Mouse (Mus musculus): ENCODE measurements around the gene Rnf8.

The Rnf8 gene

DNA sequence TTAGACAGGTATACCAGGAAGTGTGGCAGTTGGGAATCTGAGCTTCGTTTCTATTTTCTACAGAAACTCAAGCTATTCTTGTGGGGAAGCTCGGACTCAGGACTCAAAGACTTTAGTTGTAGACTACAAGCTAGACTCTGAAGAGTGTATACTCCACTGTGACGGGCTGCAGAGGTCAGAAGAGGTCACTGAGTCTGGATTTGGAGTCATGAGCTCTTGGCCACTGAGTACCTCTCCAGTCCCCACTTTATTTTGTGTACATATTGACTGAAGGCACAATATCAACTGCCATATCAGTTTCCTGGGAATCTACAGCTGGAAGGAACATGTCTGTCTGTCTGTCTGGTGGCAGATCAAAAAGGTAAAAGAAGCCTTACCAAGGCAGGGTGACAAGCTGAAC lies 4.6 kb downstream of the Rnf8 start:
- in situ Hi-C loops (cut with MboI; ENCODE audit: low sequenced_read_pairs), result no loop called here

DNA sequence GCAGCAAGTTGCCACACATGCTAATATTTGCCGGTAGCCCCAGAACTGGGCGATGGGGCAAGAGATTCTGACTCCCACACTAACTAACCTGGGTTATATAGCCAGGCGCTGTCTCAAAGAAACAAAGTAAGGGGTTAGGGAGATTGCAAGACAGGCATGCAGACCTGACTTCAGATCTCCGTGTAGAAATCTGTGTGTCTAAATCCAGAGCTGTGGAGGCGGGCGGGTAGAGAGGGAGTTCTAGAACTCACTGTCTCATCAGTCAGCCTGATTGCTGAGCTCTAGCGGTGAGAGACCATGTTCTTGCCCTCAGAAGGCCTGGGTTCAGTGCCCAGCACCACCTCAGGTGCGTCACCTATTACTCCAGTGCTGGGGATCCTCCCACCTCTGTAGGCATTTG lies 8.9 kb downstream of the Rnf8 start:
- in situ Hi-C loops (cut with MboI; ENCODE audit: low sequenced_read_pairs), result no loop called here

DNA sequence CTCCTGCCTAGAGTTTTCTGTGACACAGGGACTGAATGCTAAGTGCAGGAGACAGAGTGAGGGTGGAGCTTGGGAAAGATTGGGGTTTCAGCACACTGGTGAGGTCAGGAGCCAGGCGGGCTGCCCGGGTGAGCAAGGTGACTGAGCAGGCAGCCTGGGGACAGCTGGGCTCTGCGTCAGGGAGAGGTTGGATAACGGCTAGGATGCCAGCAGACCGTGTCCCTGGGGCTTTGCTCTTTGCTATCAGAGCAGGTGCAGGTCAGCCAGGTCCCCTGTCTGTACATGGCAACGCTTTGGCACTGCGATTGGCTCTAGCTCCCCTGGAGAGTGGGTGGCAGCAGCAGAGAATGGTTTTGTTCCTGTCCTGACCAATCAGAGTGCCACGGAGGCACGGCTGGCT lies 12.7 kb downstream of the Rnf8 start:
- in situ Hi-C loops (cut with MboI; ENCODE audit: low sequenced_read_pairs), result no loop called here

DNA sequence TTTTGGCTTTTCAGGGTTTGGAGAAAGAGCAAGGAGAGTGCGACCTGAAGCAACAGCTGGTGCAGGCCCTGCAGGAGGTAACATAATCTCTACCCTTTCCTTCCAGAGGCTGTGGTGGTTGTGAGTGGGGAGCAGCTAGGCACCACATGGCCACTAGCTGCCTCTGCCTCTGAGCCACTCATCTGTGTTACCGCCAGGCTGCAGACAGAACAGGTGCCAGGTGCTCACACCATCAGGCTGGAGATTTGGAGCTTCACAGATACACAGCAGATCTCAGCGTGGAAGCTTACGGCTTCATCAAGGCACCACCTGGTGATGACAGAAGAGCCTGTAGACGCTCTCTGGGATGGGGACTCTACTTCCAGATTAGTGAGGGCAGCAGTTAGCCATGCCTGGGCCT lies 14.4 kb downstream of the Rnf8 start:
- in situ Hi-C loops (cut with MboI; ENCODE audit: low sequenced_read_pairs), result no loop called here

DNA sequence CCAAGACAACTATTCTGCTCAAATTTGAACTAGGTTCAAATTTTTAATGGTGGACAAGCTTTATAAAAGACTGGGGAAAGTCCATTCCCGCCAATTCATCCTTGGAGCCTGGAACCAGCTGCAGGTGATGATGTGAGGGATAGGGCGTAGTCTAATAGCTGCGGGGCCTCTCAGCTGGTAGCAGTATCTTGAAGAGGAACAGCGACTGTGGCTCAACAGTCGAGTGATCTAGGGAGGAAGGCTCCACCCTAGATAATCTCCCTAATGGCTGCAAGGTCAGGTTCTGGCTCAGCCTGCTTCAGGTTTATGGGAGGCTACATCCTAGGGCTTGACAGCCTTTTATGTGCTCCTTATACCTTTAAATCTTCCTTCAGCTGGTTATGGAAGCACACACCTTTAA lies 15.0 kb downstream of the Rnf8 start:
- in situ Hi-C loops (cut with MboI; ENCODE audit: low sequenced_read_pairs), result no loop called here

DNA sequence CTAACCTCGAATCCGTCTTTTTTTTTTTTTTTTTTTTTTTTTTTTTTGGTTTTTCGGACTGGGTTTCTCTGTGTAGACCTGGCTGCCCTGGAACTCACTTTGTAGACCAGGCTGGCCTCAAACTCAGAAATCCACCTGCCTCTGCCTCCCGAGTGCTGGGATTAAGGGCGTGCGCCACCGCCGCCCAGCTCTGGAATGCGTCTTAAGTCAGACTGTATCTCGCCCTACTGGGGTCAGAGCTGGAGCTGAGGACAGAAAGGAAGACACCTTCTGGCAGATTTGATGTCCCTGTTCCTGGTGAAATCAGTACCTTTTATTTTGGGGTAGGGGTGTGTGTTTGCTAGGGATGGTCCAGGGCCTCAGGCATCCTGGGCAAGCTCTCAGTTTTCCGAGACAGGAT lies 17.7 kb downstream of the Rnf8 start:
- in situ Hi-C loops (cut with MboI; ENCODE audit: low sequenced_read_pairs), result no loop called here

- in situ Hi-C loops (cut with MboI; ENCODE audit: low sequenced_read_pairs), result no loop called here
Measured at GRCm38 (mm10) chr17:29635492-29635891, 20.9 kb downstream of the Rnf8 start.

DNA sequence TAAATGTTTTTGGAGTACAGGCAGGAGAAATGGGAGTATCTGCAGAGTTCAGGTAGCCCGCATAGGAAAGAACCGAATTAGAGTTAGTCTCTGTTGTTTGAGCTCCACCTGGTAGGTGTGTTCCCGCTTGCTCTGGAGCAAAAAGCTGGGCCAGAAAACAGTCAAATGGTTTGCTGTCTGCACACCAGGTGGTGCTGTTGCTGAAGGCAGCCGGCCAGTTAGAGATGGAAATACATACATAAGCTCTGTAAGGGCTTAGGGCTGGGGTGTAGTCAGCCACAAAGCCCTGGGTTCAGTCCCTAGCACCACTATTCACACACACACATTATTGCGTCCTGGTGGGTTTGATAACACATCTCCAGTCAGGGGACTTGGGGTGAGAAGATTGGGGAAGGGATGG lies 21.5 kb downstream of the Rnf8 start:
- in situ Hi-C loops (cut with MboI; ENCODE audit: low sequenced_read_pairs), result no loop called here

GRCm38 (mm10) chr17:29637377-29637776 lies 22.8 kb downstream of the Rnf8 start:
- in situ Hi-C loops (cut with MboI; ENCODE audit: low sequenced_read_pairs), result no loop called here

DNA sequence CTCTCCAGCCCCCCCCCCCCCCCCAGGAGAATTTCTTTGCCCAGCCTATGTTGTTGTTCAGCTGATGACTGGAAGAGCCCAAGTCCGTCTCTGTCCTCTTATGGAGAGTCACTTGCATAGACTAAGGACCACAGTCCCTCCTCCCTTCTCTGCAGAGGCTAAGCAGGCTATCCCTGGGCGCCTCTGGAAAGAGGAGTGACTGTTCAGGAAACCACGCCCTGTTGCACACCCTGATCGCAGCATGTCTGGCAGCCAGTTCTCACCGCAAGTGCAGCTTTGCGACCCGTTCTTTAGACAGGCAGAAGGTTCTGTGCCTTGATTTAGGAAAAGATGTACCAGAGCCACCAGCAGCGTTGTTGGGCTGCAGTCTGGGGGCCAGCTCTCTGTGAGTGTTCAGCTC lies 23.3 kb downstream of the Rnf8 start:
- in situ Hi-C loops (cut with MboI; ENCODE audit: low sequenced_read_pairs), result no loop called here

DNA sequence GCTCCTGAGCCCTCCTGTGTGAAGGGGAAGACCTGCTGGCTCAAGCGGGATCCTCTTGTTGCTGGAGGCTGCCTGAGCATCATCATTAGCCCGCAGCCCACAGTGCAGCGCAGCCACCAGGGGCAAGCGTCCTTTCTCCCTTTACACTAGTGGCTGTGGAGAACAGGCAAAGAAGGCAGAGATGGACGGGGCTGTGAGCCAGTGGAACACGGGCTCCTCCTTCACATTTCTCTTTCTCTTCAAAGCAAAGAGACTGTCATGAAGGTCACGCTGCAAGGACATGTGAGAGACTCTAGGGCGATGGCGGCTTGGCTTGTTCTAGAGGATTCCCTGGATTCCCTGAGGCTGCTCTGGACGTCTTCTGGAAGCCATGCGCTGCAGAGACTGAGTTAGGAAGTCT lies 26.4 kb downstream of the Rnf8 start:
- in situ Hi-C loops (cut with MboI; ENCODE audit: low sequenced_read_pairs), result no loop called here

GRCm38 (mm10) chr17:29642219-29642618 lies 27.6 kb downstream of the Rnf8 start:
- in situ Hi-C loops (cut with MboI; ENCODE audit: low sequenced_read_pairs), result no loop called here

DNA sequence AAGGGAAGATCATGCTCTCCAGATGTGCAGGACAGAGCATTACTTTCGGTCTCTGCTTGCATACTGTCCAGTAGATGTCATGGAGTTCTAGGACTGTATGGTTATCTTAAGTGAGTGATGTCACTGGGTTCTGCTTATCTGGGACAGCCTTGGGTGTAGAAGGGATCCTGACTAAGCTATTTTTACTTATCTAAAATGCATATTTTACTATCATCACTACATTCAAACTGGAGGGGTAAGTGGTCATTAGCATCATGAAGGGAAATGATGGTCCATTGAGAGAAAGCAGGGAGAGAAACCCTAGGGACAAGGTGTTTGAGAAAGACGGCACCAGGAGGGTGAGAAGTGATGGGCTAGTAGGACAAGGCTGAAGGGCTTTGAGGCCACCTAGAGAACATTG lies 43.7 kb downstream of the Rnf8 start:
- in situ Hi-C loops (cut with MboI; ENCODE audit: low sequenced_read_pairs), result no loop called here

DNA sequence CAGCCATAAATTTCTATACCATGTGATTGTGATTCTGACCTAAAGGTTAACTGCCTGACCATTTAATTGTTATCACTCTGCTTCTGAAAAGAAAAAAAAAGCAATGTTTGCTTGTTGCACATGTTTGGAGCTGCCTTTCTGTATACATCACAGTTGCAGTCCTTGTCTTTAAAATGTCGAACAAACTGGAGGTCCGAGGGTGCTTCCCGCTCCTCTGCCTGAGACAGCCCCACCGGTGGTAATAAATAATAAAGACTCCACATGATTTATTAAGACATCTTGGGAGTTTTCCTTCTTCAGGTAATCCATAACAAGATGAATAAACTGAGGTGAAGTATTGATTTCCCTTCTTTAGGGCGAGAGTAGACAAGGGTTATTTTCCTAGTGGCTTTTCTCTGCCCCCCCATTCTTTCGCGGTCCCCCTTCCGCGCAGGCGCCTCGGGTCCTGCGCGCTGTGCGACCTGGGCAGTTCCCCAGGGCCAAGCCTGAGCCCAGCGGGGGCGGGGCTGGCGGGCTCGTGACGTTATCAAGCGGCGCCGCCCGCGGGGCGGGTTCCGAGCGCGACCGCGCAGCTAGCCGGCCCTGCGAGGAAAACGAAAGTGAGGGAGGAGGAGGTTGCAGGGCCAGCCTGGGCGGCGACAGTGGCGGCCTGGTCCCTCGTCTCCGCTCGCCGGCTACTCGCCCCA lies 45.6 kb downstream of the Rnf8 start, which contains the start of gene Cmtr1:
Gene Cmtr1 (plus strand): TSS at position 520 of the 686 bp plus-strand sequence.
- in situ Hi-C loops (cut with MboI; ENCODE audit: low sequenced_read_pairs), result no loop called here

GRCm38 (mm10) chr17:29660762-29661391 lies 46.3 kb downstream of the Rnf8 start:
- in situ Hi-C loops (cut with MboI; ENCODE audit: low sequenced_read_pairs), result no loop called here

GRCm38 (mm10) chr17:29662145-29662544 lies 47.6 kb downstream of the Rnf8 start:
- in situ Hi-C loops (cut with MboI; ENCODE audit: low sequenced_read_pairs), result no loop called here

GRCm38 (mm10) chr17:29668051-29668986 lies 53.7 kb downstream of the Rnf8 start:
- in situ Hi-C loops (cut with MboI; ENCODE audit: low sequenced_read_pairs), result no loop called here

DNA sequence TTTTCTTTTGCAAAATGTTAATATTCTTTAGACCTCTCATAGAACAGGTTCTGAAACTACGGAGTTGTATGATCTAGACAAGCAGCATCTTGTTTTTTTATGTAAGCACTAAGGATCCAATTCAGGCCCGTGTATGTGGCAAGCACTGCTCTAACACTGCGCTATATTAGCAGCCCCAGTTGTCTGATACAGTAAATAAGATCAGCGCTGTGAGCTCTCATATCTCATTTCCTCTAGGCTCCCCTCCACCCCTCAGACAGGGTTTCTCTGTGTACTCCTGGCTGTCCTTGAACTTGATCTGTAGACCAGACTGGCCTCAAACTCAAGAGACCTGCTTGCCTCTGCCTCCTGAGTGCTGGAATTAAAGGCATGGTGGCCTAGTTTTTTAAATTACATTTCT lies 54.4 kb downstream of the Rnf8 start:
- in situ Hi-C loops (cut with MboI; ENCODE audit: low sequenced_read_pairs), result no loop called here

DNA sequence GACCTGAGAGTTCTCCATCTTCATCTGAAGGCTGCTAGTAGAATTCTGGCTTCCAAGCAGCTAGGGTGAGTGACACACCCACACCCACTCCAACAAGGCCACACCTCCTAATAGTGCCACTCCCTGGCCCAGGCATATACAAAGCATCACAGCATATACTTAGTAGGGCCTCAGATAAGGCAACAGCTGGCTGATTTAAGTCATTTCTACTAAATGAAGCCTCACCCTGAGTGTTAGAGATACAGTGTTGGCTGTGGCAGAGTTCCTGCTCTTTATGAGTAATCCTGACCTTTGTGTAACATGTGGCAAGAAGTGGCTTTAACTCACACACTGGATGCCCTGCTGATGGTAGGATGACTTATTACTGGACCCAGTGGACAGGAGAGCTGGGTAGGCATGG lies 55.3 kb downstream of the Rnf8 start:
- in situ Hi-C loops (cut with MboI; ENCODE audit: low sequenced_read_pairs), result no loop called here

GRCm38 (mm10) chr17:29671021-29671420 lies 56.4 kb downstream of the Rnf8 start:
- in situ Hi-C loops (cut with MboI; ENCODE audit: low sequenced_read_pairs), result no loop called here

DNA sequence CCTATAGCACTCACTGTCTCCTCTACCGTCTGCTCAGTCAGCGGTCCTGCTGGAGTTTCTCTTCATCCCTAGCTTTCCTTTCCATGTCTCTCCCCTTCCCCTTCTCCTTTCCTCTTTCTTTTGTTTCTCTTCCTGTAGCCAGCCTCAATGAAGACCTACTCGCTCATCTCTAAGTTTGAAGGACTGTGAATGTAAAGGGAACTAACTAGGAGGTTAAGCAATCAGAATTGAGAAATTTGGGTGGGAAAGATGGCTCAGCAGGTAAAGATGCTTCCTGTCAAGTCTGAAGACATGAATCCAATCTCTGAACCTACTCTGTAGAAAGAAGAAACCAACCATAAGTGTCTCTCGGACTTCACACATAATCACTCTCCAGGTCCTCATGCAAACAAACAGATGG lies 58.7 kb downstream of the Rnf8 start:
- in situ Hi-C loops (cut with MboI; ENCODE audit: low sequenced_read_pairs), result no loop called here

GRCm38 (mm10) chr17:29678526-29678925 lies 63.9 kb downstream of the Rnf8 start:
- in situ Hi-C loops (cut with MboI; ENCODE audit: low sequenced_read_pairs), result no loop called here

All from CH12F3 (cell line).